Mouse (Mus musculus): Measurements from ENCODE around the gene Ptgr2.
"Not testable (repeated sequence)": the region's sequence is repeated elsewhere in the genome, so short reads cannot be mapped to it uniquely, and the experiment has no call there.

The Ptgr2 gene

DNA sequence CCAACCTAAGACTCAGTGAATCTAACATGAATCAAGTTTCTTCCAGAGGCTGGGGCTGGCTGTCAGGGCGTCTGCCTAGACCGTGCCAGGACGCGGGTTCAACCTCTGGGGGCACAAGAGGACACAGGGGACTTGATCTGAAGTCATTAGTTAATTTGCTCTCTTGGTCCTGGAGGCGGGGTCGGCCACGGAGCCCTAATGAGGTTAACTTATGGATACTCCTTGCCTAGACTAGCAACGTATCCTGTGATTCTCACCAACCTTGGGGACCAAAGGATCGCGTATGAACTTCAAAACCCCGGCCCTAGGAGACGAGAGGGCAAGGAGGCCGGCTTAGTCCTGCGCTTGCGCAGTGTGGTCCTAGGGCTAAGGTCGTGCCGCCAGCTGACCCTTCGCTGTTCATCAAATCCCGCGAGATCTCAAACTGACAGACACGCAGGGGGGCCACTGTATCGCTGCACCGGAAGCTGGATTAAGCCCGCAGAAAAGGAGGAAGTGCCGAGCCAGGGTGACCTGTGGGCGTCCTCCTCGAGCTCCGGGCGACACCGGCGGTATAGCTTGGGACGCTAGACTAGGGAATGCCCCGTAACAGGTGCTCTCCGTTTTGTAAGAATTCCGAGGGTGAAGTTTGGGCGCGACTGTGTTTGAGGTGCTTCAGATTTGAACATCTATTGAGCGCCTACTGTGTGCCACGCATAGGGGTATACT lies at the start of gene Ptgr2:
Gene Ptgr2, plus strand, starts transcription at position 348 of the 708 bp plus-strand sequence.
- in situ Hi-C loops (cut with MboI, MseI), result no loop called here

DNA sequence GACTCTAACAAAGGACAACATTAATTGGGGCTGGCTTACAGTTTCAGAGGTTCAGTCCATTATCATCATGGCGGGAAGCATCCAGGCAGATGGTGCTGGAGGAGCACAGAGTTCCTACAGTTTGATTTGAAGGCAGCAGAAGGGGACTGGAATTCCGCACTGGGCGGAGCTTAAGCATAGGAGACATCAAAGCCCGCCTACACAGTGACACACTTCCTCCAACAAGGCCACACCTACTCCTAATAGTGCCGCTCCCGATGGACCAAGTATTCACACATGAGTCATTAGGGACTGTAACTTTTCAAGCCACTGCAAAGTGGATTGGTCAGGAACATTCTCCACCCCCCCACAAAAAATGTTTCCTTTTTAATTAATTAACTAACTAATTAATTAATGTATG lies 49.5 kb upstream of the Ptgr2 start:
- in situ Hi-C loops (cut with MboI, MseI), result no loop called here

DNA sequence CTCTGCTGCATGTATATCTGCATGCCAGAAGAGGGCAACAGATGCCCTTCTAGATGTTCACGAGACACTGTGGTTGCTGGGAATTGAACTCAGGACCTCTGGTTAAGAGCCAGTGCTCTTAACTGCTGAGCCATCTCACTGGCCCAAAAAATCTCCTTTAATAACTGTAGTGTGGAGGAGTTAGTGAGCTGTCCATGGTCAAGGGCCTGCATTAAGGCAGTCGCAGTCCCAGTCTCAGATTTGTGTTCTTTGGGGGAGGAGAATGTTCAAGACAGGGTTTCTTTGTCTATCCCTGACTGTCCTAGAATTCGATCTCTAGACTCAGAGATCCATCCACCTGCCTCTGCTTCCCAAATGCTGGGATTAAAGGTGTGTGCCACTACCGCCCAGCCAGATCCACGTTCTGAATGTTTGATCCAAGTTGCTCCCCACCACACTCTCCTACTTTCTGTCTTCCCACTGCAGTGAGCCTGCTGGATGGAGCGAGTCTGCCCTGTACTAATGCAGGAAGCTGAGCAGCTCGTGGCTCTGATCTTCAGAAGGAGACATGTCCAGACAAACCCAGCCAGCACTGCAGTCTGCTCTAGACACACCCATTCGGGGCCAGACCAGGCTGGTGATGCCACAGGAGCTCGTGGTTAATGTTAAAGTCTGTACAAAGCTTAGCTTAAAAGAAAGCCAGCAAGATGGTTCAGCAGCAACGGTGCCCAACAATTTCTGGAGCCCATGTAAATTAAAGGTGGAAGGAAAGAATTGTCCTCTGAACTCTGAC lies 48.9 kb upstream of the Ptgr2 start:
- in situ Hi-C loops (cut with MboI, MseI), result no loop called here

DNA sequence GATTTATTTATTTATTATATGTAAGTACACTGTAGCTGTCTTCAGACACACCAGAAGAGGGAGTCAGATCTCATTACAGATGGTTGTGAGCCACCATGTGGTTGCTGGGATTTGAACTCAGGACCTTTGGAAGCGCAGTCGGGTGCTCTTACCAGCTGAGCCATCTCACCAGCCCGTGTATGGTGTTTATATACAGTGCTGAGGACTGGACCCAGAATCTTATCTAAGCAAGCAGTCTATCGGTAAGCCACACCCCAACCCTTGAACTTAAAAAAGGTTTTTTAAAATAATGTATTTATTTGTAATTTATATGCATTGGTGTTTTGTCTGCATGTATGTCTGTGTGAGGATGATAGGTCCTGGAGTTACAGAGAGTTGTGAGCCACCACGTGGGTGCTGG lies 48.0 kb upstream of the Ptgr2 start:
- in situ Hi-C loops (cut with MboI, MseI), result not testable (repeated sequence)

DNA sequence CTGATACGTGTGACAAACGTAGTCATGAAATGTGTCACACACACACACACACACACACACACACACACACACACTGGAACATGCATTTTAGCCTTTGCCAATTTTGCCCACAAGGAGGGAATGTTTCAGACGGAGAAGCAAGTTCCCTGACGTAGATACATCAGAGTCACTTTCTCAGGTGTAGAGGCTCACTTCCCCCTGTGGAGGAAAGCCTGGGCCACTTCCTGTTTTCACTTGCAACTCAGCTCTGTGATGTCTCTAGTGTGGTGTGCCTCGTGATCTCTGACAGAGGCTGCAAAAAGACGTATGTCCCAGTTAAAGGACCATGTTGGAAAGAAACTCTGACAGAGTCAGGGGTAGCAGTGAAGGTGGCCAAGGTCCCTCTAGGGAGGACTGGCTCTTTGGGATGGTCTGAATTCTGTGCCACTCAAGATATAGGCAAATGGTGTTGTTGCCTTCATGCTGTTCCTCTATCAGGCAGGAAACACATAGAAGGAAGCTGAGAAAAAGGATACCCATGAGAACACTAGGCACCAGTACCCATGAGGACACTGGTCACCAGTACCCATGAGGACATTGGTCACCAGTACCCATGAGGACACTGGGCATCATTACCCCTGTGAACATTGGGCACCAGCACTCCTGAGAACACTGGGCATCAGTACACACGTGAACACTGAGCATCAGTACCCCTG lies 41.8 kb upstream of the Ptgr2 start:
- in situ Hi-C loops (cut with MboI, MseI), result no loop called here

DNA sequence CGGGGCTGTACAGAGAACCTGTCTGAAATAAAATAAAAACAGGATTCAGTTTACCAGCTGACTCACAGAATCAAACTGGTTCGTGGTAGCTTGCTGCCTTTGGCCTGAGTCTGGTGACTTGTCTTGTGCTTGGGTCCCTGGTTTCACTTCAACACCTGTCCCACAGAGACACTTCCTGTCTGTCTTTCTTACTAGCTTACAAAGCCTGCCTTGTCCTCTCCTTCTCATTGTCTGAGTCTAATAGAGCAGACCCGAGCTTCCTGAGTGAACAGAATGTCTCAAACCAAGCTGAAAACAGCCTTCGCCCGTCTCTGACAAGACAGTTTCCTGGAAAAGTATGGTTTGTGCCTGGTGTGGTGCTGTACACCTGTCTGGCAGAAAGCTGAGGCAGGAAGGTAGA lies 39.3 kb upstream of the Ptgr2 start:
- in situ Hi-C loops (cut with MboI, MseI), result no loop called here

DNA sequence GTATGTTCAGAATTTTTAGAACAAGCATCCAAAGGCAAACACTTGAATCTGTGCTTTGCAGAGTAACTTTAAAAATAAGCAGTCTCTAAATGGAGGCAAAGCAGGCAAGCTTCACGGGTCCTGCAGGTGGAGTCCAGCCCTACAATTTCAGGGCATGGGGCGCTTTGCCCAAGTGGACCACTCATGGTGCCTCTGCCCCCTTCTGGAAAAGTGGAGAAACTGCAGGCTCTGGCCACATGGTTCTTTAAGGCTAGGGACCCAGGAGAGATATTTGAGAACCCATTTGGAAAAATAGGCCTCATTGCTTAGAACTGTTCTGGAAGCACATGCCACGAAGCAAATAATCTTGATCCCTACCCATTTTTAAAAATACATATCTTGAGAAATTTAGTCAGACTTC lies 35.8 kb upstream of the Ptgr2 start:
- in situ Hi-C loops (cut with MboI, MseI), result no loop called here

DNA sequence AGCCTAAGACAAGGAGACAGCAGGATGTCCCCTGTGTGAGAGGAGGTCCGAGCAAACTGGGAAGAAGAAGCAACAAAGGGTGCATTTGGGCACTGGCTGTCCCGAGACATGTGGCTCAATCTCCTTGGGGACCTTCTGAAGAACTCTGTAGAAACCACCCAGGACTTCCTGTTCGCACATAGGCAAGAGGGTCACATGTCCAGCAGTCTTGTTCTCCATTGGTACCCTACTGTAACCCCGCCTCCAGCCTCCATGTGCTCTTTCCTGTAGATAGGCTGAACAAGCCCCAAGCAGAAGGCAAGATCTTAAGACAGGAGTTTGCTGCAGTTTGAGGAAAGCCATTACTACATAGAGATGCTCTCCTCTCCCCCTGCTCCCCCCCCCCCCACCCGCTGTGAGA lies 32.2 kb upstream of the Ptgr2 start:
- in situ Hi-C loops (cut with MboI, MseI), result no loop called here

DNA sequence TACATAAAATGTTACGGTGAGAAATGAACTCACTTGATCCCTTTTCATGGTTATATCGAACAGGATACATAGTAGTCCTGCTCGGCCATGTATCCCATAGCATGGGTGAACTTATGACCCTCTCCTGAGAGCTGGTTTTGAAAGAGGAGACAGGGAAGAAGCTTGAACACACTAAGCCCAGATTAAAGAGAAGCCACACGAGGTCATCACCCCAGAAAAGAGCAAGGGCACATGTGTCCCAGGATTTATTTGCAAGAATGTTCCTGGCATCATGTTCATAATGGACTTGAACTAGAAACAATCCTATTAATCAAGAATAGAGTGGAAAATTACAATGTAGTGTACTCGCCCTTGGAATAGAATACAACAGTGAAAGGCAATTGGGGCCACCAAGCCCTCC lies 30.1 kb upstream of the Ptgr2 start:
- in situ Hi-C loops (cut with MboI, MseI), result no loop called here

DNA sequence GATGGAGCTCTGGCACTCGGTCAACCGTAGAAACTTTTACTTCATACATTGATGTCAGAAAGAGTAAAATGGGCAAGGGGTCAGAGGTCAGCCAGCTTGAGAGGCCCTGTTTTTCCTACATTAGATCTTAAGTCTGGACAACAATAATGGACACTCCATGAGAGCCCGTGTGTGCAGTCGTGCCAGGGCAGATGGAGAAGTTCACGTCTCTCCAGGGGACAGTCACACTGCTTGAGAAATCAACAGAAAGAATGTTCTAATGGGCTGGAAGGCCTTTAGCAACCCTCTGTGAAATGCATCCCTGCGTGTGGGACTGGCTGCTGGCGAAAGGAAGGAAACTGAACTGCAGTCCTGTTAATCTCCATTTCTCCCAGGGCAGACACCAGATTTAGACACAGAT lies 24.7 kb upstream of the Ptgr2 start:
- in situ Hi-C loops (cut with MboI, MseI), result no loop called here

DNA sequence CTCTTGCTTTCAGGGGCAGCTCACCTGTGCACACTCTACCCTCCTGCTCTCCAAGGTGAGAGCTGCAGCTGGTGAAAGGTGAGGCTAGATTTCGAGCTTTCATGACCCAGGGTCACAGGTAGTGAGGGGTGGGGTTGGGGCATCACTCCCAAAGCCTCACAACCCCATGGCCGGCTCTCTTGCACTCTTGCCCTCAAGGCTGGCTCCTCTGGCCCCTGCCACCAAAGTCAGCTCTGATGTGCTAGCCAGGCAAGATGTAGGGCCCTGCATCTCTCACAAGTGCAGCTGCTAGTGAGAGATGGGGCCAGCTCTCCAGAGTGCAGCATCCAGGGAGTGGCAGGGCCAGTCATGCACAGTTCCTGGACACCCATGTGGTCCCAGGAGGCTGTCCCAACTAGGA lies 17.8 kb upstream of the Ptgr2 start:
- in situ Hi-C loops (cut with MboI, MseI), result no loop called here

DNA sequence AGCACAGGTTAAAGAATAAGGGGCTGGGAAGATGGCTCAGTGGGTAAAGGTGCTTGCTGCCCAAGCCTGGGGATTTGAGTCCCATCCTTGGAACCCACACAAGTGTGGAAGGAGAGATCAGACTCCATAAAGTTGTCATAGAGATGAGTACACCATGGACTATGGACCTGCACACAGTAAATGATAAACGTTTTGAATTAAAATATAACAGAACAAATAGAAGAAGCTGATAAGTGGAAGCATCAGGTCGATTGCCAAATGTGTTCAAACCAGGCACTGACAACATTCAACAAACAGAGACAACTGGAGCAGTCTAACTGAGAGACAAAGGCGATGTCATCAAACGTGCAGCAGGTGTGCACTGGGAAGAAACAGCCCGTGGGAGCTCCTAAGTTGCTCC lies 11.7 kb upstream of the Ptgr2 start:
- in situ Hi-C loops (cut with MboI, MseI), result no loop called here

DNA sequence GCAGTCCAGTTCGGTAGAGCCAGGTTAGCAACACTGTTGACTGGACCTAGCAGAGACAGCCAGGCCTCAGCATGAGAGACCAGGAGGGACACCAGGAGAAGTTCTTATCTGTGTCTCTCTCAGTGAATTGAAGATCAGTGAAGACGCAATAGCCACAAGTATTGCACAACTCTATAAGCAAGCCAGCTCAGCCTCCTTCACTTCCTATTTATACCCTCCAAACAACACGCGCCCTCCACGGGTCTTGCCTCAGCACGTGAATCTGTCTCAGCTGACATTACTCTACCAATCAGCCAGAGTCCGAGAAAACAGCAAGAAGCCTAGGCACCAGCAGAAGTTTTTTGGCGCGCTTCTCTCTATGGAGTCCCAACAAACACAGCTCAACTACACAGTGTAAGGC lies 9.7 kb upstream of the Ptgr2 start:
- in situ Hi-C loops (cut with MboI, MseI), result no loop called here

DNA sequence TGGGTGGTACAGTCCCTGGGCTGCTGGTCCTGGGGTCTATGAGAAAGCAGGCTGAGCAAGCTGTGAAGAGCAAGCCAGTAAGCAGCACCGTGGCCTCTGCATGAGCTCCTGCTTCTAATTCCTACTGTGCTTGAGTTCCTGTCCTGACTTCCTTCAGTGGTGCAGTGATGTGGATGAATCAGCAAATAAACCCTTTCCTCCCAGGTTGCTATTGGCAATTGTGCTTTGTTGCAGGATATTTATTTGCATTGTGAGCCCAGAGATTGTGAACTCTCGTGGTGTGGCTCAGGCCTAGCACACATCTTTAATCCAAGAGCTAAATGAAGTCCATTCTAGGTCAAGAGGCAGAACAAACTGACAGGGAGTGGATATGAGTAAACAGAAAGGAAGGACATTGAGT lies 8.7 kb upstream of the Ptgr2 start:
- in situ Hi-C loops (cut with MboI, MseI), result no loop called here

DNA sequence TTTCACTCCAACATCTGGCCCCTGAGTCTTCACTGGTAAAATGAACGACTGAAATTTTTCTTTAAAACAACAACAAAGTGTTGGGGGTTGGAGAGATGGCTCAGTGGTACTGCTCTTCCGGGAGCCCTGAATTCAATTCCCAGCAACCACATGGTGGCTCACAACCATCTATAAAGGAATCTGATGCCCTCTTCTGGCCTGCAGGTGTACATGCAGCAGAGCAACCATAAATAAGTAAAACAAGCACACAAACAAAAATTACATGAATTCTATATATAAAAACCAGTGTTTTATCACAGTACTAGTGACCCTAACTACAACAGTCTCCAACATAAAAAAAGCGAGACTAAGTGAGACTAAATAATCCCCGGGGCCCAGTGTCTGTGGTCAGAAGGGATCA lies 8.2 kb upstream of the Ptgr2 start:
- in situ Hi-C loops (cut with MboI, MseI), result no loop called here

DNA sequence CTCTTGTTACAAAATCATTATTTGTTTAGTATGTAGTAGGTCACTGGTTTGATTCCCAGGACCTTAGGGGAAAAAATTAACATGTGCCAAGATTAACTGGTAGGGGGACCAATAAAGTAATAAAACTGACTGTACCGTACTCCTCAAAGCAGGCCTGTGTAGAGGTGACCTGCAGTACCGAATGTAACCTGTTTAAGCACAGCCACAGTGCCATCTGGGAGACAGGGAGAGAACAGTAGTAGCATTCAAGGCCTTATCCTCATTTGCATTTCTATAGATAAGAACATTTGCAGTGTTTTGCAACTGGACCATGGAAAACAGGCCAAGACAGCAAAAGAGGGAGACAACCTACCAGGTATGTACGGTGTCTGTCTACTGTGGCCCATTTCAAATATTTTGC lies 7.2 kb upstream of the Ptgr2 start:
- in situ Hi-C loops (cut with MboI, MseI), result no loop called here

DNA sequence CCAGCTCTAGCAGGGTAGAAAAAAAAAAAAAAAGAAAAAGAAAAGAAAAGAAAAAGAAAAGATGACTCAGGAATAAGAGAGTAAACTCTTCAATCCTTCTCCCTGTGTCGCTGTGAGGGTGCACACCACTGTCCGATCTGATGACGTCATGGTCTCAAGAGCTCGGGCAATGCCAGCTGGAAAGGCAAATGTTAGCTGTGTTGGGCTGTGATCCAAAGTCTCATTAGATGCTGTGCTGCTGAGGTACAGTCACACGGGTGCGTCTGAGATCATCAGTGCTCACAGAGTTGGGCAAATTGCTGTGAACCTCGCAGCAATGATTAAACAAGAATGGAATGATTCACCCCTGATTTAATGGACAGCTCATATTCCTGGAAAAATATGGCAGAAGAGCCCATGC lies 6.1 kb upstream of the Ptgr2 start:
- in situ Hi-C loops (cut with MboI, MseI), result no loop called here

DNA sequence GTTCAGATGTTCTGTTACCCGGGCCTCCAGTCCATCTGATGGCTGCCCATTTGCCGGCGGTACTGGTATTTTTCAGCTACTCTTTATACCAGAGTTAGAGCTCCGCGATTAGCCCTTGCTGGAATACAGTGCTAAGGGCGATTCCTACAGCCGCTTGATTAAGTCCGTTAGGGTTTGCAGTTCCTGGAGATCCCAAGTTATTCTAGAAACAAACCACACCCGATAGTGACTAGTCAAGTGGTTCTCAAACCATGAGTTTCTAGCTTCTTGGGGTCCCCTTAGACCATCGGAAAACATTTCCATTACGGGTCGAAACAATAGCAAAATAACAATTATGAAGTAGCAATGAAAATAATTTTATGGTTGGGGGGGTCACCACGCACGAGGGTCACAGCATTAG lies 641 bp upstream of the Ptgr2 start:
- in situ Hi-C loops (cut with MboI, MseI), result no loop called here

DNA sequence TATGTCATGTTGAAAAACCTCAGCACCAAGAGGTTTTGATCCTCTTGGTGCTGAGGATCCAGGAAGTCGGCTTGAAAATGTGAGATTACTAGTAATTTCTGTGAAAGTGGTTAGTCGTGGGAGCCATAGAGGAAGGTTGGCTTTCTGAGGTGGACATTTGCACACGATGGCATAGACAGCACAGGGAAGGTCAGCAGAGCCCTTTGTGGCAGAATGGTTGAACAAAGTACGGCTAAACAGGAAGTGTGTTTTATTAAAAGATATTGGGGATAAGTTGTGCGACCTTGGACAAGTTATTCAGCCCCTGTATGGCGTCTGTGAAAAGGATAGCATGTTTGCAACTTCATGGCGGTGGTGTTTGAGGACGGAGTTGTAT lies 549 bp downstream of the Ptgr2 start:
- in situ Hi-C loops (cut with MboI, MseI), result no loop called here

DNA sequence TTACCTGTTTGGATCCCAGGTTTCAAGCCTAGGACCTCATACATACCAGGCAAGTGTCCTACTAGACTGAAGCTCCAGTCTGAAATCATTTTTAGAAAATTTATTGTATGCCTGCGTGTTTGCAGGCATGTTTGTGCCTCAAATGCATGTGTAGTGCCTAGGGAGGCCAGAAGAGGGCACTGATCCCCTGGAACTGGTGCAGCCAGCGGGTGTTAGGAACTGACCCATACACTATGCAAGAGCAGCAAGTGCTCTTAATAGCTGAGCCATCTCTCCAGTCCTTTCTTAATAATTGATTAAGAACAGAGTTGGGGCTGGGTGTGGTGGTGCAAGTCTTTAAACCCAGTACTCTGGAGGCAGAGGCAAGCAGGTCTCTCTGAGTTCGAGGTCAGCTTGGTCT lies 3.4 kb downstream of the Ptgr2 start:
- in situ Hi-C loops (cut with MboI, MseI), result no loop called here

DNA sequence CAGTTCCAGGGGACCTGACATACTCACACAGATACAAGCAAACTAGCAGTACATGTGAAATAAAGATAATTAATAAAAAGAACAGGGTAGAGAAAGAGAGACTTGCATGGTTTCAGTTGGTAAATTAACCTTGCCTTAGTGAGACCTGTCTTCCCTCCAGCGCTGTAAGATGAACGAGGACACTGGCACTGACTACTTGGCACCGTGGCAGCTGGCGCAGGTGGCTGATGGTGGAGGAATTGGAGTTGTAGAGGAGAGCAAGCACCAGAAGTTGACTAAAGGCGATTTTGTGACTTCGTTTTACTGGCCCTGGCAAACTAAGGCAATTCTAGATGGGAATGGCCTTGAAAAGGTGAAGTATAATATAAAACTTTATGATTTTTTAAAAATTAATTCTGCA lies 12.8 kb downstream of the Ptgr2 start:
- in situ Hi-C loops (cut with MboI, MseI), result no loop called here

DNA sequence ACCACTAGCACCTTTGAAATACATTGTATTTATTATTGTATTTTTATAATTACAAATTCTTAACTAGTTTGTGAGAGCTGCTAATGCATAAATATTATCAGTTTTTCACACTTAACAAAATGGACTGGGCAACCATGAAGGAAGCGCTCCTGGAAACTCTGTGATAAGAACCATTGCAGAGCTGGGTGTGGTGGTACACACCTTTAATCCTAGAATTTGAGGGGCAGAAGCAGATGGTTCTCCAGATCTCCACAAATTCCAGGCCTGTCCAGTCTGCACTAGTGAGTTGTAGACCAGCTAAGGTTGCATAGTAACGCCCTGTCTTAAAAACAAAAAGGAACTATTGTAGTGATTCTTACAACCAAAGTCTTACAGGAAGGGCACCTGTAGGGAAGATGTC lies 14.2 kb downstream of the Ptgr2 start:
- in situ Hi-C loops (cut with MboI, MseI), result no loop called here

DNA sequence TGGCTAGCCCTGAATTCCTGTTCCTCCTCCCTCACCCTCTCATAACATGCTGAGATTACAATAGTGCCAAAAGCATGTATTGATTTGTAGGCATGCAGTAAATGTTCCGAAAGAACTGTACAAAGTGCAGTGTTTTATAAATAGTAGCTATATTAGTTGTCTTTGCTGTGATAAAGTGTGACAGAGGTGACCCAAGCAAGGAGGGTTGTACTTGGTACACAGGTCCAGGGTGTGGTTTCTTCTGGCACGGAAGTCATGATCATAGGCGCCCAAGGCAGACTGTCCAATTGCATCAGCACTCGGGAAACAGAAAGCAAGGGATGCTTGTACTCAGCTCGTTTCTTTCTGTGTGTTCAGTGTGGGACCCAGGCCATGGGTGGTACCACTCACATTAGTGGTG lies 19.1 kb downstream of the Ptgr2 start:
- in situ Hi-C loops (cut with MboI, MseI), result no loop called here
